Mouse (Mus musculus) cortical plate, adult 2 months (tissue): ENCODE data around the gene Pde10a.

Experiments used
- CTCF ChIP-seq: fragments of 200-500 bp; IDR thresholded peaks from 2 replicates; pipeline ENCODE4 v1.5.1; 2011; ENCODE audit warnings: mild to moderate bottlenecking, control low read depth, low read length; ENCODE audit not compliant: insufficient read depth; ENCODE audit errors: extremely low read depth
- POLR2A ChIP-seq: fragments of 200-500 bp; IDR thresholded peaks from 2 replicates; pipeline ENCODE4 v1.6.1; 2011; ENCODE audit warnings: mild to moderate bottlenecking, low read length, control low read depth; ENCODE audit not compliant: insufficient read depth; ENCODE audit errors: extremely low read depth

DNA sequence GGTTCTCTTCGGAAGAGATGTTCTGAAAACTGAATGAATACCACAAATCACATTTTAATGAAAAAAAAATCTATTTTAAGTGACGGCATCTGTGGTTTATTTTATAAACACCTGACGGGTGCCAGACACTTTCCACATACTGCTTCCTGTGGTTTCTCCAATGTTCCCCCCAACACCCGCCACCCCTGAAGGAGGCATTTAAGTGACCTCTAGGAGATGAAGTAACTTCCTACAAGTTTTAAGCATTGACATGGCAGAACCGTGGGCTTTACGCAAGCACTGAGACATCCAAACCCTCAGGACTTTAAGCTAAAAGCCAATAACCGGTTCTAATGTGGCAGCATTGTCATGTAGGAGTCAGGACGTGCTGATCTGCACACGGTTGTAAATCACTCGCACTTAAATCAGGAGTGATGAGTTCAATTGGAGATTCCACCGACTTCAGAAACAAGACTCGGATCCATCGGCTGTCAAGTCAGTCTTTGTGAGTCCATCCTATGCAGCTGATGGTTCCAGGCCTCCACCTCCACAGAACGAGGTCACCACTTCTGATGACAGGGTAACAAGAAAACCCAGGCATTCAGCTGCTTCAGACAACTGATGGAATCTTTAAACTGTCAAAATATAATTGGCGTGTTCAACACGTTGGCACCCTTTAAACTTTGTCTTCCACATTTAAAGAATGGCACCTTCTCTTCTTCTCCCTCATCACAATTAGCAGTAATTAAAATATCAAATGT, 115.7 kb downstream of the Pde10a start:
- TF ChIP-seq POLR2A, result no peak
- TF ChIP-seq CTCF, result no peak
